29 mouse cellular contexts compared by ENCODE assay signal in genomic region chr5:93224549-93224948, GRCm38 (mm10). TPM values are rescaled to one million over a fixed set of nuclear protein-coding genes. Genes with fewer than 3 reads are reported as not detected.
"Had no signal": no experiment of that assay in that cellular context is flagged by ENCODE, and none has a peak within 500 bp of the region (broad histone marks: within the 10 kb centered on the region; RNA-seq: fewer than 3 reads in every experiment).

No protein-coding gene starts in this region.

- H3K4me1 ChIP-seq: embryonic facial prominence, embryonic 10.5 days; embryonic facial prominence, embryonic 12.5 days; embryonic facial prominence, embryonic 15.5 days; forebrain, embryonic 10.5 days; forebrain, embryonic 12.5 days; forebrain, embryonic 13.5 days; forebrain, embryonic 15.5 days had no signal

- ATAC-seq: forebrain, embryonic 13.5 days; forebrain, embryonic 14.5 days; forebrain, embryonic 15.5 days; forebrain, embryonic 16.5 days; forebrain, postnatal 0 days had no signal

- H3K27ac ChIP-seq: embryonic facial prominence, embryonic 10.5 days; embryonic facial prominence, embryonic 12.5 days; embryonic facial prominence, embryonic 15.5 days; forebrain, embryonic 10.5 days; forebrain, embryonic 12.5 days; forebrain, embryonic 13.5 days; forebrain, embryonic 15.5 days; gastrocnemius, adult 2 months; heart, adult 2 months had no signal

- H3K9ac ChIP-seq: embryonic facial prominence, embryonic 12.5 days; embryonic facial prominence, embryonic 13.5 days; embryonic facial prominence, embryonic 15.5 days; forebrain, embryonic 12.5 days; forebrain, embryonic 13.5 days; forebrain, embryonic 15.5 days; forebrain, postnatal 0 days had no signal

- H3K4me2 ChIP-seq: embryonic facial prominence, embryonic 12.5 days; embryonic facial prominence, embryonic 13.5 days; embryonic facial prominence, embryonic 15.5 days; forebrain, embryonic 12.5 days; forebrain, embryonic 13.5 days; forebrain, embryonic 15.5 days had no signal

- H3K27me3 ChIP-seq: embryonic facial prominence, embryonic 12.5 days; embryonic facial prominence, embryonic 13.5 days; embryonic facial prominence, embryonic 15.5 days; forebrain, embryonic 12.5 days; forebrain, embryonic 13.5 days; forebrain, embryonic 15.5 days had no signal

- H3K36me3 ChIP-seq: embryonic facial prominence, embryonic 10.5 days; embryonic facial prominence, embryonic 12.5 days; embryonic facial prominence, embryonic 13.5 days; embryonic facial prominence, embryonic 15.5 days; forebrain, embryonic 10.5 days; forebrain, embryonic 12.5 days; forebrain, embryonic 15.5 days had no signal

- H3K9me3 ChIP-seq: embryonic facial prominence, embryonic 12.5 days; embryonic facial prominence, embryonic 15.5 days; forebrain, embryonic 10.5 days; forebrain, embryonic 12.5 days; forebrain, embryonic 13.5 days; forebrain, embryonic 15.5 days had no signal

- DNase-seq: cerebellum, adult 2 months; cerebellum, adult 8-10 months; cerebellum, adult 9-10 months; cerebellum, postnatal 10 days; cerebellum, postnatal 14 days; cerebellum, postnatal 25 days; cerebellum, postnatal 36 days; embryo, embryonic 11 days; forebrain, postnatal 0 days; gastrocnemius, adult 2 months; gastrocnemius, postnatal 10 days; gastrocnemius, postnatal 14 days; gastrocnemius, postnatal 25 days; gastrocnemius, postnatal 36 days; heart, adult 18-20 months; heart, adult 2 months had no signal

- H3K4me3 ChIP-seq: embryonic facial prominence, embryonic 10.5 days; embryonic facial prominence, embryonic 12.5 days; embryonic facial prominence, embryonic 13.5 days; embryonic facial prominence, embryonic 15.5 days; erythroblast, embryonic 14.5 days; forebrain, embryonic 10.5 days; forebrain, embryonic 12.5 days; forebrain, embryonic 13.5 days; forebrain, embryonic 15.5 days; gastrocnemius, adult 2 months; heart, adult 2 months had no signal

RNA-seq across cellular contexts. Expression of gene 2010109A12Rik, which starts 18.2 kb away (rescaled TPM):
- total RNA-seq: gastrocnemius, adult 8-10 months; gastrocnemius, postnatal 36 days had no signal
- polyA plus RNA-seq: cortical plate, adult 2 months; erythroblast, embryonic 14.5 days; heart, adult 2 months had no signal
